Mouse (Mus musculus) regulatory T cell (primary cell): Measurements from ENCODE around the gene Pacsin3.
"Not testable (repeated sequence)": the region's sequence is repeated elsewhere in the genome, so short reads cannot be mapped to it uniquely, and the experiment has no call there.

Experiments
- in situ Hi-C: fragments of 300-600 bp; cut with MboI, MseI; formaldehyde crosslinking; loops from one replicate; pipeline ENCODE4 v1.15.1; 2025; ENCODE audit warnings: high pct_unique_total_duplicates

Pacsin3 gene

GRCm38 (mm10) chr2:91255661-91256150, at the start of gene Pacsin3:
TSS of gene Pacsin3 (plus strand) at chr2:91255954.
- in situ Hi-C loops, result no loop called here

- in situ Hi-C loops, result no loop called here
Measured at GRCm38 (mm10) chr2:91206254-91206775, 49.4 kb upstream of the Pacsin3 start.

- in situ Hi-C loops, result loop anchor here (10.0 kb wide), 1 partner anchor 1471 kb away; no protein-coding TSS in a partner anchor
Measured at GRCm38 (mm10) chr2:91213311-91213710, 42.4 kb upstream of the Pacsin3 start.

- in situ Hi-C loops, result loop anchor here (10.0 kb wide), 1 partner anchor 1468 kb away; no protein-coding TSS in a partner anchor
Measured at GRCm38 (mm10) chr2:91217032-91217431, 38.7 kb upstream of the Pacsin3 start.

- in situ Hi-C loops, result no loop called here
Measured at GRCm38 (mm10) chr2:91220501-91220900, 35.3 kb upstream of the Pacsin3 start.

- in situ Hi-C loops, result no loop called here
Measured at GRCm38 (mm10) chr2:91223614-91224013, 32.1 kb upstream of the Pacsin3 start.

- in situ Hi-C loops, result no loop called here
Measured at GRCm38 (mm10) chr2:91229735-91230134, 26.0 kb upstream of the Pacsin3 start.

- in situ Hi-C loops, result no loop called here
Measured at GRCm38 (mm10) chr2:91236601-91237510, 18.9 kb upstream of the Pacsin3 start, which contains the start of gene Ddb2. TSS of gene Ddb2 (minus strand) at chr2:91236982.

GRCm38 (mm10) chr2:91237511-91238080, 18.2 kb upstream of the Pacsin3 start:
- in situ Hi-C loops, result not testable (repeated sequence)

GRCm38 (mm10) chr2:91242547-91242946, 13.2 kb upstream of the Pacsin3 start:
- in situ Hi-C loops, result no loop called here

GRCm38 (mm10) chr2:91243416-91243815, 12.3 kb upstream of the Pacsin3 start:
- in situ Hi-C loops, result no loop called here

GRCm38 (mm10) chr2:91244557-91245228, 11.1 kb upstream of the Pacsin3 start:
- in situ Hi-C loops, result no loop called here

- in situ Hi-C loops, result no loop called here
Measured at GRCm38 (mm10) chr2:91248366-91248765, 7.4 kb upstream of the Pacsin3 start.

- in situ Hi-C loops, result no loop called here
Measured at GRCm38 (mm10) chr2:91252001-91252400, 3.8 kb upstream of the Pacsin3 start.

- in situ Hi-C loops, result no loop called here
Measured at GRCm38 (mm10) chr2:91252512-91252911, 3.2 kb upstream of the Pacsin3 start.

GRCm38 (mm10) chr2:91254725-91255380, 901 bp upstream of the Pacsin3 start:
- in situ Hi-C loops, result no loop called here

- in situ Hi-C loops, result no loop called here
Measured at GRCm38 (mm10) chr2:91256256-91257125, 737 bp downstream of the Pacsin3 start.

GRCm38 (mm10) chr2:91257126-91257980, 1.6 kb downstream of the Pacsin3 start:
- in situ Hi-C loops, result no loop called here

GRCm38 (mm10) chr2:91258054-91258453, 2.3 kb downstream of the Pacsin3 start:
- in situ Hi-C loops, result no loop called here
